Mouse (Mus musculus) T-helper 2 cell (primary cell): Measurements from ENCODE around the gene Mybpc1.
"Not testable (repeated sequence)": the region's sequence is repeated elsewhere in the genome, so short reads cannot be mapped to it uniquely, and the experiment has no call there.

Experiments
- in situ Hi-C: fragments of 300-600 bp; cut with MboI, MseI; formaldehyde crosslinking; loops from one replicate; pipeline ENCODE4 v1.15.1; 2025; ENCODE audit warnings: high pct_unique_total_duplicates

The Mybpc1 gene

GRCm38 (mm10) chr10:88496864-88497564 is 107.9 kb downstream of the Mybpc1 start:
- in situ Hi-C loops, result no loop called here

DNA sequence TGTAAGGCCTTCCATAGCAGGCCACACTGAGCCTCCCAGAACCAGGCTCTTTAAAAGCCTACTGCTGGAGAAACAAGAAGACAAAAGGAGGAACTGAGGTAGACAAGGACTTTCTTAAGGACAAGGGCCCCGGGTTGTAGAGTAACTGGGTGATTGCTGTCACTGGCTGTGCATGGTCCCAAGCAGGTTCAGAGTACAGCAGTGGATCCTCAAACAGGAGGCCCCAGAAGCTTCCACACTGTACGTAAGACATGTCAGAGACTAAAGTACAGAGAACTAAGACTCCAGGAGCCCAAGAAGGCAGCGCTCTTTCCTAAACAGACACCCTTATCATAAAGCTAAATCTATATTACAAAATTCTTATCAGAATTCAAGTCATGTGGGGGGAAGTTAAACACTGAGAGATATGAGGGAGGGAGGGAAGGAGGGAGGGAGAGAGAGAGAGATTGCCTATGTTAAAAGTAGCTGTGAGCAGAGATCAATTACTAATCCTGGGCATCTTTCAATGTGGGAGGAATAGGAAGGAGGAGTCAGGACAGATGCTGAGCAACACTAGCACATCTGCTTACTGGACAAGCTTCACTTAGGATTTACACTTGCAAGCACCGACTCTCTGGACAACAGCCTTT is 109.9 kb downstream of the Mybpc1 start:
- in situ Hi-C loops, result no loop called here

DNA sequence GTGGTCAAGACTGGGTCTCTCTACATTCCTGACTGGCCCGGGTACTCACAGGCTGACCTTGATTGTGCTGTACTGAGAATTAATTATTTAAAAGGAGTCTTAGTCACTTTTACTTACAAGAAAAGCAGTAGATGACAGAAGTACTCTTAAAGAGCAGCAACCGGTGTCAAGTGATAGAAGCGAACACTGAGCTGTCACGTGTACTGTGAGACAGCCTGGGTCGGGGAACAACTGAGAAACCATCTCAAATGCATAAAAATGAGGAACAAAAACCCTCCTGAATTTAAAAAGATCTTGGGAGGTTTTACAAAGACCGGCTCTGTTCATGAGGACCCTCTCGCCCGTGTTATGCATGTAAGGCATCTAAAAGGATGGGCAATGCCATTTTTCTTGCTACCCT is 112.3 kb downstream of the Mybpc1 start:
- in situ Hi-C loops, result no loop called here

GRCm38 (mm10) chr10:88491632-88492031 is 113.3 kb downstream of the Mybpc1 start:
- in situ Hi-C loops, result no loop called here

DNA sequence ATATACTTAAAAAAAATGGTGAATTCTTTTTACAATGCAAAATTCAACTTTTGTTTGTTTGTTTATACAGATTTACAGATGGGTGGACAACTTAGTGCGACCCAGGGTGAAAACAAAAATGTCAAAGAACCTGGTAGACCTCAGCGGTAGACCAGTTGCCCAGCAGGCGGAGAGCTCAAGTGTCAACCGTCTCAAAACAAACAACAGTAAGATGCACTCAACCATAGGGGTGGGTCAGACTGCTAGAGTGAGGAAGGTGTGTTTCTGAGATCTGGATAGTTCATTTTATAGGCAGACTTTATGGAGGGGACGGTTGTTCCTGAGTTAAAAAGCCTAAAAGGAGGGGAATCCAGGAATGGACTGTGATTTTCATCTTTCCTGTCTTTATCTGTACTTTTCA is 116.3 kb downstream of the Mybpc1 start:
- in situ Hi-C loops, result no loop called here

DNA sequence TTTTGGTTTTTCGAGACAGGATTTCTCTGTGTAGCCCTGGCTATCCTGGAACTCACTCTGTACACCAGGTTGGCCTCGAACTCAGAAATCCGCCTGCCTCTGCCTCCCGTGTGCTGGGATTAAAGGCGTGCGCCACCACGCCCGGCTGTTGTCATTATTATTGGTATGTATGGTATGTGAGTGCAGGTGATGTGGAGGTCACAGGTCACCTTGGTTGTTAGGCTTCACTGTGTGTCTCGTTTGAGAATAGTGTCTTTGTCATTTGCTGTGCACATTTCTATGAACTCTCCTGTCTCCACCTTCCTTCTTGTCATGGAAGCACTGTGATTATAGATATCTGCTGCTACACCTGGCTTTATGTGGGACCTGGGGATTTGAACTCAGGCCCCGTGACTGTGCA is 122.1 kb downstream of the Mybpc1 start:
- in situ Hi-C loops, result not testable (repeated sequence)
